Mouse (Mus musculus): ENCODE measurements around the gene Sct. TPM values are rescaled to one million over a fixed set of nuclear protein-coding genes. Genes with fewer than 3 reads are reported as not detected.

The Sct gene
- polyA plus RNA-seq, 1 experiment from 2014 or later, result 201 TPM

Other genes starting within 250 kb of the Sct start
- 9.2 and 13.6 TPM in 2 replicates for gene B4galnt4, start 218.0 kb downstream of the Sct start, polyA plus RNA-seq (2014; fragmentation: Nextera tagmentation; extraction: Ambion mirVana)
- gene Pkp3, start 200.9 kb downstream of the Sct start, polyA plus RNA-seq (2014; fragmentation: Nextera tagmentation; extraction: Ambion mirVana), result 11.6 and 14.7 TPM in 2 replicates
- 10.6 and 11.2 TPM in 2 replicates for gene Sigirr, start 178.6 kb downstream of the Sct start, polyA plus RNA-seq (2014; fragmentation: Nextera tagmentation; extraction: Ambion mirVana)
- gene Ano9, start 161.3 kb downstream of the Sct start, polyA plus RNA-seq (2014; fragmentation: Nextera tagmentation; extraction: Ambion mirVana), result 18.5 and 20.3 TPM in 2 replicates
- gene Ptdss2, start 156.8 kb downstream of the Sct start, polyA plus RNA-seq (2014; fragmentation: Nextera tagmentation; extraction: Ambion mirVana), result 62.6 and 63.9 TPM in 2 replicates
- gene Rnh1, start 106.3 kb downstream of the Sct start, polyA plus RNA-seq (2014; fragmentation: Nextera tagmentation; extraction: Ambion mirVana), result 121 and 123 TPM in 2 replicates
- 72.6 and 96.6 TPM in 2 replicates for gene Hras, start 85.1 kb downstream of the Sct start, polyA plus RNA-seq (2014; fragmentation: Nextera tagmentation; extraction: Ambion mirVana)
- 3.9 and 4.9 TPM in 2 replicates for gene Lrrc56, start 85.0 kb downstream of the Sct start, polyA plus RNA-seq (2014; fragmentation: Nextera tagmentation; extraction: Ambion mirVana)
- 2.7 and 2.8 TPM in 2 replicates for gene Lmntd2, start 65.1 kb downstream of the Sct start, polyA plus RNA-seq (2014; fragmentation: Nextera tagmentation; extraction: Ambion mirVana)
- 60.3 and 61.4 TPM in 2 replicates for gene Rassf7, start 63.3 kb downstream of the Sct start, polyA plus RNA-seq (2014; fragmentation: Nextera tagmentation; extraction: Ambion mirVana)
- gene Phrf1, start 50.3 kb downstream of the Sct start, polyA plus RNA-seq (2014; fragmentation: Nextera tagmentation; extraction: Ambion mirVana), result 73.3 and 80.7 TPM in 2 replicates
- 2.7 and 3.1 TPM in 2 replicates for gene Irf7, start 12.7 kb downstream of the Sct start, polyA plus RNA-seq (2014; fragmentation: Nextera tagmentation; extraction: Ambion mirVana)
- gene Cdhr5, start 2.3 kb downstream of the Sct start, polyA plus RNA-seq (2014; fragmentation: Nextera tagmentation; extraction: Ambion mirVana), result 31.9 and 36.8 TPM in 2 replicates
- 0.39 and 0.93 TPM in 2 replicates for gene Drd4, start 12.9 kb upstream of the Sct start, polyA plus RNA-seq (2014; fragmentation: Nextera tagmentation; extraction: Ambion mirVana)
- 86.2 and 90.9 TPM in 2 replicates for gene Deaf1, start 48.6 kb upstream of the Sct start, polyA plus RNA-seq (2014; fragmentation: Nextera tagmentation; extraction: Ambion mirVana)
- gene Tmem80, start 48.6 kb upstream of the Sct start, polyA plus RNA-seq (2014; fragmentation: Nextera tagmentation; extraction: Ambion mirVana), result 23.1 and 27.0 TPM in 2 replicates
- 49.4 and 61.2 TPM in 2 replicates for gene Eps8l2, start 59.7 kb upstream of the Sct start, polyA plus RNA-seq (2014; fragmentation: Nextera tagmentation; extraction: Ambion mirVana)
- gene Taldo1, start 113.1 kb upstream of the Sct start, polyA plus RNA-seq (2014; fragmentation: Nextera tagmentation; extraction: Ambion mirVana), result 339 and 344 TPM in 2 replicates
- gene Gatd1, start 135.0 kb upstream of the Sct start, polyA plus RNA-seq (2014; fragmentation: Nextera tagmentation; extraction: Ambion mirVana), result 49.2 and 56.2 TPM in 2 replicates
- 1.5 and 1.8 TPM in 2 replicates for gene Cend1, start 150.4 kb upstream of the Sct start, polyA plus RNA-seq (2014; fragmentation: Nextera tagmentation; extraction: Ambion mirVana)
- 34.7 and 35.3 TPM in 2 replicates for gene Slc25a22, start 158.8 kb upstream of the Sct start, polyA plus RNA-seq (2014; fragmentation: Nextera tagmentation; extraction: Ambion mirVana)
- 10.6 and 11.5 TPM in 2 replicates for gene Pidd1, start 164.9 kb upstream of the Sct start, polyA plus RNA-seq (2014; fragmentation: Nextera tagmentation; extraction: Ambion mirVana)
- gene Rplp2, start 168.2 kb upstream of the Sct start, polyA plus RNA-seq (2014; fragmentation: Nextera tagmentation; extraction: Ambion mirVana), result 1,554 and 1,709 TPM in 2 replicates
- gene Pnpla2, start 176.1 kb upstream of the Sct start, polyA plus RNA-seq (2014; fragmentation: Nextera tagmentation; extraction: Ambion mirVana), result 24.6 and 30.2 TPM in 2 replicates
- gene Cracr2b, start 182.0 kb upstream of the Sct start, polyA plus RNA-seq (2014; fragmentation: Nextera tagmentation; extraction: Ambion mirVana), result 13.8 and 14.0 TPM in 2 replicates
- 73.4 and 73.5 TPM in 2 replicates for gene Cd151, start 188.3 kb upstream of the Sct start, polyA plus RNA-seq (2014; fragmentation: Nextera tagmentation; extraction: Ambion mirVana)
- 67.7 and 73.4 TPM in 2 replicates for gene Polr2l, start 196.0 kb upstream of the Sct start, polyA plus RNA-seq (2014; fragmentation: Nextera tagmentation; extraction: Ambion mirVana)
- 75.1 and 83.9 TPM in 2 replicates for gene Tspan4, start 196.1 kb upstream of the Sct start, polyA plus RNA-seq (2014; fragmentation: Nextera tagmentation; extraction: Ambion mirVana)